Mouse (Mus musculus): ENCODE data around the gene Syncrip. TPM values are rescaled to one million over a fixed set of nuclear protein-coding genes. Genes with fewer than 3 reads are reported as not detected.

The Syncrip gene
- total RNA-seq, 2 experiments from 2014 or later: 34.9 to 55.0 TPM

DNA sequence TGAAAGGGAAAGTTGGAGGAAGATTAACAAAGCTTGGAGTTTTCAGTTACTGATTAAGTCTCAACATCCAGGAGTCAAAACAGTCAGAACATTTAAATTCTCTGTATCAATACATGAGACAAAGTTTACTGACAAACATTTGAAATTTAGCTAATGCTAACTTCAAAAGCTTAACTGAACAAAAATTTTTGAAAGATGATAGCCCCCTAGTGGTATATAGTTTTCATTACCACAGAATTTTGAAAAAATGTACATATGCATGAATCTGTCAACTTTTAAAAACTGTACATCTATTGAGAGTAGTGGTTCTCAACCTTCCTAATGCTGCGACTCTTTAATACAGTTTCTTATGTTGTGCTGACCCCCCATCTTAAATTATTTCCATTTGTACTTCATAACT lies 83.9 kb downstream of the Syncrip start:
- intact Hi-C loops (cut with DNase I): loop anchor here (2.0 kb wide), 1 partner anchor 156 kb away; no protein-coding TSS in a partner anchor
- DNase-seq: no peak

Other genes with a start within 250 kb of the Syncrip start
- 1 to 10 TPM; 1.6 to 1.7 TPM for gene Nt5e, start 155.4 kb downstream of the Syncrip start, total RNA-seq (2021)
- gene Snx14, start 43.6 kb downstream of the Syncrip start, total RNA-seq (2021): 10 to 100 TPM in 1 of 2 experiments, 1 to 10 TPM in 1; 9.9 to 11.9 TPM
- under 1 TPM; 0.44 to 0.77 TPM for gene Gm20537, start 26.0 kb downstream of the Syncrip start, total RNA-seq (2021)
- gene Zfp949, start 65.4 kb upstream of the Syncrip start, total RNA-seq (2021): 1 to 10 TPM; 9.4 TPM
- under 1 TPM; 0.13 to 0.27 TPM for gene Trim43a, start 98.3 kb upstream of the Syncrip start, total RNA-seq (2021)
- 10 to 100 TPM in 1 of 2 experiments, 1 to 10 TPM in 1; 9.3 to 11.0 TPM for gene Mthfsl, start 237.7 kb upstream of the Syncrip start, total RNA-seq (2021)
- gene Bcl2a1d, start 249.3 kb upstream of the Syncrip start, total RNA-seq (2021): not detected